Mouse (Mus musculus): ENCODE data around the gene Tsc22d1. TPM values are rescaled to one million over a fixed set of nuclear protein-coding genes. Genes with fewer than 3 reads are reported as not detected.

Tsc22d1 gene
- total and polyA plus RNA-seq, 3 experiments, result 0.25 to 1.3 (median 0.69) TPM

- TF ChIP-seq SIN3A (IDR thresholded peaks at IDR 0.05; ENCODE audit: low read length) (no peak), MXI1 (IDR thresholded peaks at IDR 0.05; ENCODE audit: low read depth, low read length) (no peak), UBTF (IDR thresholded peaks at IDR 0.05; ENCODE audit: low read depth, low read length) (no peak), NELFE (IDR thresholded peaks at IDR 0.05; ENCODE audit: low read depth, low read length) (no peak), CHD2 (IDR thresholded peaks at IDR 0.05; ENCODE audit: low read length) (no peak), EP300 (IDR thresholded peaks at IDR 0.05; ENCODE audit: low read length) (no peak), IRF4 (IDR thresholded peaks at IDR 0.05; ENCODE audit: low read depth, low read length) (no peak), USF1 (IDR thresholded peaks at IDR 0.05; ENCODE audit: low read depth, low read length) (no peak), RAD21 (IDR thresholded peaks at IDR 0.05; ENCODE audit: low read depth, low read length) (no peak), ZMIZ1 (IDR thresholded peaks at IDR 0.05; ENCODE audit: low read depth, low read length) (no peak), MAFK (IDR thresholded peaks at IDR 0.05; ENCODE audit: insufficient replicate concordance, low read length) (no peak), MEF2A (IDR thresholded peaks at IDR 0.05; ENCODE audit: borderline replicate concordance, low read depth, low read length) (no peak), BHLHE40 (IDR thresholded peaks at IDR 0.05; ENCODE audit: low read depth, low read length) (no peak), ELF1 (IDR thresholded peaks at IDR 0.05; ENCODE audit: low read depth, low read length) (no peak), E2F4 (IDR thresholded peaks at IDR 0.05; ENCODE audit: insufficient replicate concordance, low read depth, low read length) (no peak), JUND (conservative IDR thresholded peaks at IDR 0.05; ENCODE audit: low read depth, low read length) (no peak), ZC3H11A (IDR thresholded peaks at IDR 0.05; ENCODE audit: low read depth, low read length) (no peak), POLR2A (IDR thresholded peaks at IDR 0.05; ENCODE audit: low read depth, low read length) (no peak), TBP (conservative IDR thresholded peaks at IDR 0.05; ENCODE audit: low read depth, low read length) (no peak)
- H3K9me3 ChIP-seq (replicated peaks; ENCODE audit: low read length), result no peaks in the 10 kb centered on the region
- in situ Hi-C loops (cut with MboI; ENCODE audit: low pct_ligation_motif_present, low pct_unique_long_range_greater_than_20kb, low sequenced_read_pairs) (no loop called here), dilution Hi-C loops (cut with MboI; ENCODE audit: extremely low pct_ligation_motif_present, extremely low pct_unique_long_range_greater_than_20kb, low sequenced_read_pairs) (no loop called here)
- H3K27ac ChIP-seq (ENCODE audit: insufficient read depth, low read depth), result no peak overlapping the region
- no peak overlapping the region for H3K4me2 ChIP-seq (ENCODE audit: insufficient read depth, low read depth, poor library complexity, severe bottlenecking)
- no peaks in the 10 kb centered on the region for H3K4me1 ChIP-seq (ENCODE audit: control insufficient read depth in 1 of 2, insufficient read depth in 2 of 2)
- H3K9ac ChIP-seq (ENCODE audit: insufficient read depth, low read depth), result no peak overlapping the region
- no peaks in the 10 kb centered on the region for H3K79me2 ChIP-seq (replicated peaks; ENCODE audit: control insufficient read depth, extremely low read depth, insufficient read depth, poor library complexity, severe bottlenecking)
- H3K4me3 ChIP-seq (replicated peaks in 1 of 3; ENCODE audit: low read depth in 2 of 3, low read length in 2 of 3, poor library complexity in 1 of 3), result no peak overlapping the region
- H3K36me3 ChIP-seq (replicated peaks in 1 of 2; ENCODE audit: control insufficient read depth in 1 of 2, insufficient read depth in 1 of 2, low read length in 1 of 2), result no peaks in the 10 kb centered on the region
- no peaks in the 10 kb centered on the region for H3K27me3 ChIP-seq (replicated peaks)
- DNase-seq (ENCODE audit: extremely low read depth), result no peak
Measured at GRCm38 (mm10) chr14:76461182-76461775, 46.5 kb downstream of the Tsc22d1 start.

- Histone ChIP-seq H3K27me3 (replicated peaks) (no peaks in the 10 kb centered on the region), H3K4me3 (replicated peaks in 1 of 3; ENCODE audit: low read depth in 2 of 3, low read length in 2 of 3, poor library complexity in 1 of 3) (no peak overlapping the region), H3K4me1 (ENCODE audit: control insufficient read depth in 1 of 2, insufficient read depth in 2 of 2) (peaks cover 0 to 6% of the 10 kb centered on the region in 2 experiments; a peak in 1 of 4 replicates), H3K27ac (ENCODE audit: insufficient read depth, low read depth) (no peak overlapping the region), H3K36me3 (replicated peaks in 1 of 2; ENCODE audit: control insufficient read depth in 1 of 2, insufficient read depth in 1 of 2, low read length in 1 of 2) (no peaks in the 10 kb centered on the region), H3K9ac (ENCODE audit: insufficient read depth, low read depth) (no peak overlapping the region), H3K4me2 (ENCODE audit: insufficient read depth, low read depth, poor library complexity, severe bottlenecking) (no peak overlapping the region), H3K9me3 (replicated peaks; ENCODE audit: low read length) (no peaks in the 10 kb centered on the region), H3K79me2 (replicated peaks; ENCODE audit: control insufficient read depth, extremely low read depth, insufficient read depth, poor library complexity, severe bottlenecking) (no peaks in the 10 kb centered on the region)
- in situ Hi-C loops (cut with MboI; ENCODE audit: low pct_ligation_motif_present, low pct_unique_long_range_greater_than_20kb, low sequenced_read_pairs), result no loop called here
- dilution Hi-C loops (cut with MboI; ENCODE audit: extremely low pct_ligation_motif_present, extremely low pct_unique_long_range_greater_than_20kb, low sequenced_read_pairs), result no loop called here
- DNase-seq (ENCODE audit: extremely low read depth), result no peak
- TF ChIP-seq PAX5 (IDR thresholded peaks at IDR 0.05; ENCODE audit: low read length) (no peak), MAX (IDR thresholded peaks at IDR 0.05; ENCODE audit: low read length) (no peak), MYC (IDR thresholded peaks at IDR 0.05; ENCODE audit: low read depth, low read length) (no peak), CHD2 (IDR thresholded peaks at IDR 0.05; ENCODE audit: low read length) (no peak), UBTF (IDR thresholded peaks at IDR 0.05; ENCODE audit: low read depth, low read length) (no peak), E2F4 (IDR thresholded peaks at IDR 0.05; ENCODE audit: insufficient replicate concordance, low read depth, low read length) (no peak), SIN3A (IDR thresholded peaks at IDR 0.05; ENCODE audit: low read length) (no peak), RAD21 (IDR thresholded peaks at IDR 0.05; ENCODE audit: low read depth, low read length) (no peak), USF1 (IDR thresholded peaks at IDR 0.05; ENCODE audit: low read depth, low read length) (no peak), NRF1 (IDR thresholded peaks at IDR 0.05; ENCODE audit: low read depth, low read length) (no peak)
Measured at GRCm38 (mm10) chr14:76463414-76464098, 48.8 kb downstream of the Tsc22d1 start.
